Mouse (Mus musculus) splenic B cell, adult 2 months (primary cell): ENCODE data around the gene Fabp3.
A peak's percentile ranks its signal among the peaks of the same experiment; 100 is the strongest.

Experiments used
- DNase-seq: peaks from one replicate; pipeline ENCODE4 v3.0.0-alpha.2; 2011; ENCODE audit warnings: low read depth, low spot score
- H3K27me3 ChIP-seq: 2 replicates; pipeline ENCODE4 v1.6.1; 2012; ENCODE audit warnings: mild to moderate bottlenecking, low read length, moderate library complexity, mixed read lengths; ENCODE audit not compliant: control insufficient read depth, poor library complexity, insufficient read depth, severe bottlenecking
- H3K36me3 ChIP-seq: 2 replicates; pipeline ENCODE4 v1.6.1; 2012; ENCODE audit warnings: mild to moderate bottlenecking, low read length, moderate library complexity, mixed read lengths; ENCODE audit not compliant: control insufficient read depth, poor library complexity, insufficient read depth, severe bottlenecking

Fabp3 gene

DNA sequence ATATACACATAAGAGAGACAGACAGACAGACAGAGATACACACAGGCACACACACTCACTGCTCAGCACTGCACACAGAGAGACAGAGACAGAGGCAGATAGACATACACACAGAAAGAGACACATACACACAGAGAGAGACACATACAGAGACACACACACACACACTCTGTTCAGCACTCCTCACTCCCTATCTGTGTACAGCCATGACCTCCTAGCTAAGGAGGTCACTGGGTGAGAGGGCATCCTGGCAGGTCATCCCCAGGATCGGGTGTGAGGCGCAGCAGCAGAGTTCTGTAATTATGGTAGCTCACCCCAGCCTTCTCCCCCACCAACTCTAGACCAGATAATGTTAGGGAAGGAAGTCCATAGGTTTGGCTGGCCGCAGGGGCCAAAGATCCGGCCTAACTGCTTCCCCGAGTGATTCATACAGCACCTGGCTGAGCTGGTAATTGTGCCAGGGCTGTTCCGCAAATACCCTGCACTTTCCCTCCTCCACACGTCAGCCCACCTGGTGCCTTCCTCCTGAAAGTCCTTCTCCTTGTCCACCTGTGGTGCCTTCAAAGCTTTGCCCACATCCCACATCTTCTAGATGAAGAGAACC lies 31.7 kb upstream of the Fabp3 start:
- Histone ChIP-seq H3K27me3 (no peaks in the 10 kb centered on the region), H3K36me3 (no peaks in the 10 kb centered on the region)
- no peak for DNase-seq

DNA sequence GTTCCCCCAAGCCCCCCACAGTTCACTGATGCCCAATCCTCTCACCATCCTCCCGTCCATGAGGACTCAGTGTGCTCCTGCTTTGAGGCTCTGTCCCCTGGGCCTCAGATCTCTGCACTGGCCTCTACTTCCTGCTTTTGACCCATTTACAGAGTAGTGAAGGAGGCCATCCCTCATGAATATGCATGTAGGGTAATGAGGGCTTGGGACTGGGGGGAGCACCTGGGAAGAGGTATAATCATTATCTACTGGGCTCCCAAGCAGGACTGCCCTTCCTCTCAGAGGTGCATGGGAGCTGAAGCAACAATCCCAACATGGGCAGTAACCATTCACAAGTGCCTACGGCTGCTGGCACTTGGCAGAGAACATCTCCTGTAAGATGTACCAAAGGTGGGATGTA lies 29.3 kb upstream of the Fabp3 start, which contains the start of gene Serinc2:
Serinc2 (minus strand) TSS at position 101 of the 400 bp plus-strand sequence.
- DNase-seq = no peak
- H3K27me3 ChIP-seq = no peaks in the 10 kb centered on the region
- H3K36me3 ChIP-seq = no peaks in the 10 kb centered on the region

DNA sequence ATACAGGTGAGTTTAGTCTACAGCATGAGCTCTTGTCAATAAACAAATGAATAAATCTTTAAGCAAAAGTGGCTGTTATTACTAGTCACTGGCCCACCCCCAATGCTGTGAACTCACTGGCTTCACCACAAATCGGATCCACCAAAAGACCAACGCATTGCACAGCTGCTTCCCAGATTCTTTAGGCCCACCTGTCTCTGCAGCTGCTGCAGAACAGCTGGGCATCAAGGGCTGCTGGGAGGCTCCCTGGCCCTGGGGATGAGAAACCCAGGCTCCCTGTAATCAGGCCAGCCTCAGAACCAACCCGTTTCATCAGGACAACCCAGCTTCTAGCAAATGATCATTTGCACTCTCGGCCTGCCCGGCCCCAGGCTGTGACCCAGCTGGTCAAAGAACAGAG lies 25.5 kb upstream of the Fabp3 start:
- no peak for DNase-seq
- Histone ChIP-seq H3K36me3 (no peaks in the 10 kb centered on the region), H3K27me3 (no peaks in the 10 kb centered on the region)

DNA sequence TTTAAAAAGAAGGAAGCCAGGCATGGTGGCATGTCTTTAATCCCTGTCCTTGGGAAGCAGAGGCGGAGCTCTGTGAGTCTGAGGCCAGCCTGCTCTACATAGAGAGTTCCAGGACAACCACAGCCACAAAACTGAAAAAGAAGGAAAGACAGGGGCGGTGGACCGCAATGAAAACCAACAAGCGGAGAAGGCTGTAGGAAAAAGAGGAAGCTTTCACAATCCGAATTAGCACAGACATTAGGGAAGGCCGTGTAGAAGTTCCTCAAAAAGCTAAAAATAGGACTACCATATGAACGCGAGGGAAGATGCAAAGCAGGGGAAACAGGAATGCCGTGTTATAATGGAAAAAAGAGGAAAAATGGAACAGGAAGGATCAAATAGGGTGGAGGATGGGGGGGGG lies 24.6 kb upstream of the Fabp3 start:
- no peaks in the 10 kb centered on the region for H3K27me3 ChIP-seq
- DNase-seq = no peak
- H3K36me3 ChIP-seq = no peaks in the 10 kb centered on the region

DNA sequence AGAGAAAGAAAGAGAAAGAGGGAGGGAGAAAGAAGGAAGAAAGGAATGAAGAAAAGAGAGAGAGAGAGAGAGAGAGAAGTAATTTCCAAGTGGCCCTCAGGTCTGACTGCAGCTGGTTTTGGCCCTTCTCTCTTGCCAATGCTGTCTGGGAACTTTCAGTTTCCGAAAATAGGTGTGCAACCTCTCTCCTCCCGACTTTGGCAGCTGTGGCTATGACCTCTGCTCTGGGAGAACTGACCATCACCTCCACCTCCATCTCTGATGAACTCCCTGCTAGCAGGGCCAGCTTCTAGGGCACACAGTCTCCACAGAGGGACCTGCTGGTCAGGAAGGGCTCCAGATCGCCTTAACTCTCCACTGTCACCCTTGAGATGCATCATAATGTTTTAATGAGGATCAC lies 21.9 kb upstream of the Fabp3 start:
- Histone ChIP-seq H3K27me3 (no peaks in the 10 kb centered on the region), H3K36me3 (no peaks in the 10 kb centered on the region)
- DNase-seq = no peak

DNA sequence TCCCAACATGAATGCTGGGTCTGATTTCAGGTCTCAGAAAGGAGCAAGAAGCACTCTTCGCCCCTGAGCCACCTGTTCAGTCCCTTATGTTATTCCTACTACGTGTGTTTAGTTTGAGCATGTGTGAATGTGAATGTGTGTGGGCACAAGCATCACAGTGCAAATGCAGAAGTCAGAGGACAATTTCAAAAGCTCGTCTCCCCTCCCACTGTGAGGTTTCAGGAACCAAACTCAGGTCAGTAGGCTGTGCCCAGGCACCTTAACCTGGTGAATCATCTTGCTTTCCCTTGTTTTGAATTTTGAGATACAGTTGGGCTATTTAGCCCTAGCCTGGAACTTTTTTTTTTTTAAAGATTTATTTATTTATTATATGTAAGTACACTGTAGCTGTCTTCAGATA lies 18.6 kb upstream of the Fabp3 start:
- Histone ChIP-seq H3K27me3 (no peaks in the 10 kb centered on the region), H3K36me3 (no peaks in the 10 kb centered on the region)
- DNase-seq = no peak

DNA sequence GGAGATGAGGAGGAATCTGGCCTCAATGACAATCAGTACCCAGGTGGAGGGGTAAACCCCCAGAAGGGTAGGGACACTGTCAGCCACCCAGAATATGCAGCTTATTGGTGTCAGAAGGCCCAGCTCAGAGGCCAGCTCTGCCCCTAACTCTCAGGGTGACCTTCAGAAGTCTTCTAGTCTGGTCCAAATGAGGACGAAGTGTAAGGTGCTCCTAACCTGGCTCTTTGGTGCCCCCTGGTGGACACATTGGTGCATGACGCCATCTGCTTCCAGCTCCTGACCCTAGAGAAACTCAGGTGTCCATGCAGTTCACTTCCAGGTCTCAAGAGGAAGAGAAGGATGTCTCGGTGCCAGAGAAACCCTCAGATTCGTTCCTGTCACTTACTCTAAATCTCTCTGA lies 16.1 kb upstream of the Fabp3 start:
- Histone ChIP-seq H3K27me3 (no peaks in the 10 kb centered on the region), H3K36me3 (no peaks in the 10 kb centered on the region)
- peak; percentile 81 for DNase-seq

DNA sequence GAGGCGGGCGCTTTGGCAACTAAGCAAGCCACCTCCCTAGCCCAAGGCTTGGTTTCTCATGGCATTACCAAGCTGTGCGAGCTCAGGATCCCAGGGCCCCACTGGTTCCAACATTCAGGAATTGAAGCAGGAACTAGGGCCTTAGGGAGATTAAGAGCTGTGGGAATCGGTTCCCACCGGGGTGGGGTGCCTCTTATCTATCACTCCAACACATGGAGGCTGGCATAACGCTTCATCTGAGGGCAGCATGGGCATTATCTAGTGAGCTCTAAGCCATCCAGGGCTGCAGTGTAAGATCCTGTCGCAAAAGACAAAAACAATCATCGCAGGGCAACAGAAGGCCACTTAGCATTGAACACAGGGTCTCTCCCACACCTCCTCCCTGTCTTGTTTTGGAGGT lies 13.9 kb upstream of the Fabp3 start:
- no peak for DNase-seq
- Histone ChIP-seq H3K36me3 (no peaks in the 10 kb centered on the region), H3K27me3 (no peaks in the 10 kb centered on the region)

DNA sequence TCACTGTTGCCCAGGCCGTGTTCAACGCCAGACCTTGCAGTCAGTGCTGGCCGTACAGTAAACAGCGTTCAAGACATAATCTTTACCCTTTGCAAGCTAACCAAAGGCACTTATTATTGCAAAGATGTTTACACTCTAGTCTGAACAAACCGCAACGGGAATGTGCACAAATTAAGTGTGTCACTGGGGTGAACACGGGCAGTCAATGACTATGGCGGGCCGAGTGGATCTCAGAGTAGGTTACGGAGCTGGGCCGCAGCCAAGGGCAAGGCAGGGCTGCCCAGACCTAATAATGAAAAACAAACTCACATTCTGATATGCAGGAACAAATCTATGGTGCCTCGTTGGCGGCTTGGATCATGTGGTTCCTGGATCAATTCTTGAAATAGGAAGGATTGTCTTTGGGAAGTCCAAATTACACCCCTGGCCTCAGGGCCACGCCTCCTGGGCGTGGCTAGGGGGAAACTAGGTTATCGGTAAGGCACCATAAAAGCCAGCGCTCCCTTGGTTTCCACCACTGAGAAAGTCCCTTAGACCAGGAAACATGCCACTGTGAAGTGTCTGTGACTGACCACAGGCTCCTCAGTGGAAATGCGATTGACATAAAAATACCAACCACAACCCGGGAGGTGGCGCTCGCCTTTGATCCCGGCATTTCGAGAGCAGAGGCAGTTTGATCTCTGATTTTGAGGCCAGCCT lies 13.2 kb upstream of the Fabp3 start:
- Histone ChIP-seq H3K27me3 (no peaks in the 10 kb centered on the region), H3K36me3 (no peaks in the 10 kb centered on the region)
- DNase-seq = no peak

DNA sequence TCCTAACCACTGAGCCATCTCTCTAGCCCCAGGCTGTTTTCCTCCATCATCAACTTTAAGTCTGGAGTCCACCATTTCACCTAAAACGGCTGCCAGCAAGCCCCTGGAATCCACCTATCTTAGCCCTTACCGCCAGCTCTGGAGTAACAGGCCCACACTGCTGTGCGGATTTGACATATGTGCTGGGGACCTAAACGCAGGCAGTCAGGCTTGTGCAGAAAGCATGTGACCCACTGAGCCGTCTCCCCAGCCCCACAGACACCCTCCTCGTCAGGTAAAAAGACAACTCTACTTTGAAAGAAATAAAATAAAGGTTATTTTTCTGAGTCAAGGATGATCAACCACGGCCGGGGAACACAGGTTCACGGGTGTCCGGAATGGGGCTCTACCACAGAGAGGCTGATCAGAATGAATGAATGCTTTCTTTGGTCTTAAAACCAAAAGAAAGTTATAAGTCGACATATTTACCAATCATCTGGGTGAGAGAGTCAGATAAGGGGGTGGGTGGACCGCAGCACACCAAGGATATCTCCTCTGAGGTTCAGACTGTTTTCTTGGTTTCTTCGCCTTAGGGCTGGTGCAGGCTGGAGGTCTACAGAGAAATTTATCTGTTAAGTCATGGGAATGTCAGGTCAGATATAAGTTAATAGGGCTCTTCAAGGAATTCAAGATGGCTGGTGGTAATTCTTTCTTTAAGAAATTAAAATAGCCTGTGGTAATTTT lies 12.0 kb upstream of the Fabp3 start:
- H3K27me3 ChIP-seq = no peaks in the 10 kb centered on the region
- DNase-seq = no peak
- H3K36me3 ChIP-seq = no peaks in the 10 kb centered on the region

DNA sequence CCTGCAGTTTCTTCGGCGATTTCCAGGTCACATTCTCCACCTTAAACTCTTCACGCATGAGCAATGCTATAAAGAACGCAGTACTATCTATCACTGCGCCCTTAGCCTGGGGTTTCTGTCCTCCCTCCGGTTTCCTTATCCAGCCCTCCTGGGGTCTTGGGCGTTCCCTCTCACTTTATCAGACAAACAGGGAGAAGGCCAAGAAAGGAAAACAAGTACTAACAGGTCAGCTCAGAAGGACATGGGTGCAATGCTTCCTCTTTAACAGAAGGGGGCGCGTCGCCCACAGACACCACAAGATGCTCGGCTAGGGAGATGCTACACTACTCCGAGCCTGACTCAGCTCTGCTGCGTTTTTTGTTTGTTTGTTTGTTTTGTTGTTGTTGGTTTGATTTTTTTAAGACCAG lies 11.3 kb upstream of the Fabp3 start:
- Histone ChIP-seq H3K27me3 (no peaks in the 10 kb centered on the region), H3K36me3 (no peaks in the 10 kb centered on the region)
- DNase-seq = peak; percentile 54

DNA sequence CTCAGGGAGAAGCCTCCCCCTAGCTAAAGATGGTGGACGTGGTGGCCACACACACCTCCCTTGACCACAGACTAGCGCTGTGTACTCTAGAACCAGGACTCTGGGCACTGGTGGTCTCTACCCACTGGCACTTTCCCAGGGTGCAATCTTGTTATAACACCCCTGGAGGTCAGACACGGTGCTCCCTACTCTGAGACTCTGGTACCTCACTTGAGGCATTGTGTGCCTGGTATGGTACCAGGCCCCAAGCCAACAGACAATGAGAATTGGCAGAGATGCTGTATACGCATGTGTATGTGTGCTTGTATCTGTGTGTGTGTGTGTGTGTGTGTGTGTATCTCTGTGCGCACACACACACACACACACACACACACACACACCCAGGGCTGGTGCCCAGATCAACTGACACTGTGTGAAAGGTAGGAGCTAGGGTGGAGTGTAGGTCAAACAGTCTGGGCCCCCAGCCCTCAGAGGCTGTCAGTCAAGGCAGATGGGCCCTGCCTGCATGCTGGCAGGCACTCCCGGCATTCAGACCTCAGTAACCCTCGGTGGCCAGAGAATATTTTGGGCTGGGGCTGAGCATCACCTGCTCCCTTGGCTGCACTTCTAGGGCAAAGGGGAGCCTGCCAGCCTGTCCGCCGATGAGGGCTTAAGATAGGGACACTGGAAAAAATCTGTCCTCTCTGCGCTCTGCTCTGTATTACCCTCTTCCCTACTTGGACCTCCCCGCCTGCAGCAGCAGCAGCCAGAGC lies 9.3 kb upstream of the Fabp3 start:
- Histone ChIP-seq H3K27me3 (no peaks in the 10 kb centered on the region), H3K36me3 (no peaks in the 10 kb centered on the region)
- DNase-seq = no peak

DNA sequence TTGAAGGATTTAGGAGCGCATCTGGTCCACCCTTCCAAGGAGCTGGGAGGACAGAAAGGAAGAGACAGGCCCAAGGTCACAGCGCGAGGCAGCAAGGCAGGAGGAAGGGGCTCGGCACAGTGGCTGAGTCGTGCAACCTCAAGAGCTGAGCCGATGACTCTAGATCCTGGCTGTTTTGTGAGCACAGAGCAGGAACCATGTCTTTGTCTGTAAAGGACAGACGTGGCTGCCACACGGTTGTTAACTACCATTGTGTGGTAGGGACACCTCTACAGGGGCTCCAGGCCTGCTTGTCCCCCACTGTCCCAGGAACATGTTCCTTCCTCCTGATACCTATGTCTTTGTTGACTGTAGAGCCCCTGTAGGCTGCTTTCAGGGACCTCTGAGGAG lies 8.8 kb upstream of the Fabp3 start:
- Histone ChIP-seq H3K36me3 (no peaks in the 10 kb centered on the region), H3K27me3 (no peaks in the 10 kb centered on the region)
- DNase-seq = no peak

DNA sequence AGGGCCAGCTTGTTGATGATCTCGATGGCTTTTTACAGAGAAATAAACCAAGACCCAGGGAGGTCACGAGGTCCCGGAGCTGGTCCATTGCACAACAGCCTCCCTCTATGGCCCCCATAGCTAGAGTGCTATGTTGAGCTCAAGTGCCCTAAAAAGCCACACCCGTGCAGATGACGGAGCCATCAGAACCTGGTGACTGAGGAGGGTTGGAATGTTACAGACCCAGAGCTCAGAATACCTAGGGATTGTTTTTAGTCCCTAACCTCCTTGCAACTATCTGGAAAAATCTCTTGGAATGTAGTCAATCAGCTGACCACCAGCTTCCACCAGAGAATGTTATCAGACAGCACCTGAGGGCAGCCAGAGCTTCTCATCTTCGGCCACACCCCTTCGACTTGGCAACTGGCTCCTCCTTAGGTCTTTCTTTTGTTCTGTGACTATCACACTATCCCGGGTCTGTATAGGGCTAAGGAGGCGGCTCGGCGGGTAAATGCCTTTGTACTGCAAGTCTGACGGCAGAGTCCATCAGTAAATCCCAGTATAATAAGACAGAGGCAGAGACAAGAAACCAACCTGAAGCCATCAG lies 6.0 kb upstream of the Fabp3 start:
- Histone ChIP-seq H3K27me3 (no peaks in the 10 kb centered on the region), H3K36me3 (no peaks in the 10 kb centered on the region)
- DNase-seq = no peak
